Mouse (Mus musculus): ENCODE data around the gene Gsk3b. TPM values are rescaled to one million over a fixed set of nuclear protein-coding genes. Genes with fewer than 3 reads are reported as not detected.
"Not testable (repeated sequence)": the region's sequence is repeated elsewhere in the genome, so short reads cannot be mapped to it uniquely, and the experiment has no call there.

Gsk3b gene
- polyA plus RNA-seq, 2 experiments from 2014 or later = 53.4 to 61.7 TPM

DNA sequence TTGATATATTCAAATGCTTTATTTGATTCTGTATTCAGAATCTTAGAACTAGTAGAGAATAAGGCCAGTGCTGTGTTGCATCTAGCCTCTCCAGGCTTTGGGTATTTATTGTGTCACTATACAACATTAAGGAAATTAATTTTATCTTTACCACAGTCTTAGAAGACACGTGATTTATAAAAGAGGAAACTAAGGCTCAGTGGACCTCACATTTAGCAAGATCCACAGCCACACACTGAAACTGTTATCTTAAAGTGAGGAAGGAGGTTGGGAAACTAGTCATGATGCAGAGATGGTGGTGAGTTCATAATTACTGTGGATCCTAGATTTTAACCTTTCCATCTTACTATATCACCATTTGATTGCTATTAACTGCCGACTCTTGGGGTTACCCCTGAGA lies 16.7 kb downstream of the Gsk3b start:
- no peak for ATAC-seq

DNA sequence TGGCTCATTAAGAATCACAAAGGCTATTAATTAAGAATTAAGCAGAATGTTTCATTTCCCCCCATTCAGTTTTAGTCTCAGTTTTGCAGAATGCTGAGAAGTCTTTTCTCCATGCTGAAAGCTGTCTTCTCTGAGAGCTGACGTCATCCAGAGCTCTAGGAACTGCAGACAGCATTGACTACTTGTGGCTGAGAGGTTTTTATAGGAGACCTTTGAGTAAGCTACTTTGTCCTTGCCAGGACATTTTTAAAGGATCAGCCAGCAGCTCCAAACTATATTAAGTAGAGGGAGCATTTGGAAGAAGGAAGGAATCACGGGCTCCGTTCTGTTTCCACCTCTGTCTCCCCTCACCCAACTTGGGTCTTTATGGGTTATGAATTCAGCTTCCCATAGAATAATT lies 17.7 kb downstream of the Gsk3b start:
- no peak for ATAC-seq

DNA sequence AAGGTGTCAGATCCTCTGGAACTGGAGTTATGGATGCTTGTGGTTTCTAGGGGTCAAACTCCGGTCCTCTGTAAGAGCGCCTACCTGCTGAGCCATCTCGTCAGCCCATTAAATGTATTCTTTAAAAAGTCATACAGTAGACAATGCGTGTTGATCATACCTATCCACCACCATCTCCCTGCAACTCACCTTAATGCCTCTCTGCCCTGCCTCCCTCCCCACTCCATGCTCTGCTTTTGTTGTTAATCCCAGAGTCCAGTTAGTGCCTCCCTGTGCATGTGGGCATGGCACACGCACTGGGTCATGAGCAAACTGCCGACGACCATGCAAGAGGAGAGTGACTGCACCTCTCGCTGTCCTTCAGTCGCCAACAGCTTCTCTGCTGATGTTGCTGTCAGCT lies 21.2 kb downstream of the Gsk3b start:
- ATAC-seq = no peak

DNA sequence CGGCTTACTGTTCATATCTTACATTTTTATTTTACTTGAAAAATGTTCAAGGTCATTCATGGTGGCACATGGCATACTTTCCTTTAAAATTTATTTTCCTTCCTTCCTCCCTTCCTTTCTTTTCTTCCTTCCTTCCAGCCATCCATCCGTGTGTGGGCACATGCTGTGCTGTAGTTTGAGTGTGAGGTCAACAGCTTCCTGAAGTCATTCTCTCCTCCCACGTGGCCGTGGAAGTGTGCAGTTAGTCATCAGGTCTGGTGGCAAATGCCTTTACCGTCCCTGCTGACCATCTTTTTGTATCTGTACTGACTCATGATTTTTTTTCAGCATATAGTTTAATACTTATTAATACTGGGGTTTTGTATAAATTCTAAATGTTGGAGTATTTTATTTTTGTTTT lies 21.8 kb downstream of the Gsk3b start:
- ATAC-seq = no peak

DNA sequence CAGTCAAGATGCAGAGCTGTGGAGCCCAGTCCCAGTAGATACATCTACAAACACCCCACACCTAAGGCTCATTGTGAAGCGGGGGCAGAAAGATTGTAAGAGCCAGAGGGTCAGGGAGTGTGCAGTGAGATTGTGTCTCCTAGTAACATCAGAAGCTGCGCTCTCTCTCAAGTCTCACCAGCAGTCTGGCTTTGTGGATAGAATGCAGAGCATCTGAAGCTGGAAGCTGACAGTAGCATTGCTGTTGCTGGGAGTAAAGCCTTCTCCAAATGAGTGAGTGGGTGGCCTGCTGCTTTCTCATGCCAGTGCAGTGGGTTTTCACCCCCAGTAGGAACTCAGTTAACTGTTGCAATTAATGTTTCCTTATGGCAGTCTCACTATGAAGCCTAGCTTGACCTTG lies 25.3 kb downstream of the Gsk3b start:
- ATAC-seq = no peak

DNA sequence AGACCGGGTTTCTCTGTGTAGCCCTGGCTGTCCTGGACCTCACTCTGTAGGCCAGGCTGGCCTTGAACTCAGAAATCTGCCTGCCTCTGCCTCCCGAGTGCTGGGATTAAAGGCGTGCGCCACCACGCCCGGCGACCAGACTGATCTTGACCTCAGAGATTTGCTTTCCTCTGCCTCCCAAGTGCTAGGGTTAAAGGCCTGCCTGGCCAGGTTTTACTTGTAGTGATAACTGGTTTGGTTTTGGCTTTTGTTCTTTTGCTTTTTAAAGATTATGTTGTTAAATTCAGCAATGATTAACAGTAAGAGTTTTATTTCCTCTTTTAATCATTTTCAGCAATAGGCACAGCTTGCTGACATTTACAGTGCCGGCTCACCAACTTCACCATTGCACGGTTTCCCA lies 29.1 kb downstream of the Gsk3b start:
- ATAC-seq = not testable (repeated sequence)

DNA sequence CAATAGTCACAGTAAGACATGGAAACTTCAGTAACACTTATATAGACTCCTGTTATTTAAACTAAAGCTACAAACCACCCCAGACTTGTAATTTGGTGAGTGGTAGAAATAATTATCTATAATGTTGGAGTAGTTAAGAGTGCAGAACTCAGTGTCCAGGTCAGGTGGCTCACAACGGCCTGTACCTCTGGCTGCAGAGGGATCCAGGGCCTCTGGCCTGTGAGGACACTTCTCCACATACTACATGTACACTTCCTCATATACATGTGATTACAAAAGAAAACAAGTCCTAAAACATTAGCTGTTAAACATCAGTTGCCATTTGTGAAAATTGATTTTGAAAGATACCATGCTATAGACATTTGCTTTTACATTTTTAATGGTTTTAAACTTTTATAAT lies 29.9 kb downstream of the Gsk3b start:
- no peak for ATAC-seq

DNA sequence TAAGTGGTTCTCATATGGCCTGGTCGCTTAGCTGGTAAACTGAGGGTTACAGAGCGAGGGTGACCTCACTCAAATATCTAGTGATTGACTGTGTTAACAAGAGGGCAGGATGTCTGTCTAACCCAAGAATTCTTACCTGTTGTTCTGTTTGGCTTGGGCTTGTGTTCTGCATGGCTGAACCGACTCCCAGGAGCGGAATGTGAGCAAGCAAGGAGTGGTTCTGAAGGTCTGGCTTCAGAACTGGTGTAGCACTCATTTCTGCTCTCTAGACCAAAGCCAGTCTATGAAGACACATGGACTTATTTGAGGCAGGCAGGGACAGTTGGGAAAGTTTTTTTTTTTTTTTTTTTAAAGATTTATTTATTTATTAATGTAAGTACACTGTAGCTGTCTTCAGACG lies 30.5 kb downstream of the Gsk3b start:
- no peak for ATAC-seq

DNA sequence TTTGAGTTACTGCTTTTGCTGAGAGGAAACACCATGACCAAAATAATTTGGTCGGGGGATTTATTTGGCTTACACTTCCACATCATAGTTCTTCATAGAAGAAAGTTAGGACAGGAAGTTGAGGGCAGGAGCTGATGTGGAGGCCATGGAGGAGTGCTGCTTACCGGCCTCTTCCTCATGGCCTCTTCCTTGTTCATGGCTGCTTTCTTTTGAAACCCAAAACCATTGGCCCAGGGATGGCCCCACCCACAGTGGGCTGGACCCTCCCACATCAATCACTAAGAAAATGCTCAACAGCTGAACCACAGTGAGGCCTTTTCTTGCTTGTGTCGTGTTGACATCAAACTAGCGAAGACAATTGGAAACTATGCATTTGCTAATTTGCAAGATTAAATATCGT lies 40.4 kb downstream of the Gsk3b start:
- ATAC-seq = peak; percentile 24

DNA sequence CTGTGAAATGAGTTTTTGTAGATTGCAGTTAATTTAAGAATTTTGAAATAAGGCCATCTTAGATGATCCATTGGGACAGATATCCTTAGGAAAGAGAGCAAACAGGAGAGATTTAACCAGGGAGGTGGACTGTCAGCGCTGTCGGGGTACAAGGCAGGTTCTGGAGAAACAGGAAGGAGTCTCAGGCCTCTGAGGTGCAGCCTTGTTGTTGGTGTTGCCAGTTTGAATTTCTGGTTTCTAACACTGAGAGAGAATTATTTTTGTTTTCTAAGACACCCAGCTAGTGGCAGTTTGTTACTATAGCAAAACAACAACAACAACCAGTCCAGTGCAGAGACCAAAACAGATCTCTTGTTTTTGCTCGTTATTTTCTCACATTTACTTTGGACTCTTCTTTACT lies 42.2 kb downstream of the Gsk3b start:
- ATAC-seq = peak; percentile 28

DNA sequence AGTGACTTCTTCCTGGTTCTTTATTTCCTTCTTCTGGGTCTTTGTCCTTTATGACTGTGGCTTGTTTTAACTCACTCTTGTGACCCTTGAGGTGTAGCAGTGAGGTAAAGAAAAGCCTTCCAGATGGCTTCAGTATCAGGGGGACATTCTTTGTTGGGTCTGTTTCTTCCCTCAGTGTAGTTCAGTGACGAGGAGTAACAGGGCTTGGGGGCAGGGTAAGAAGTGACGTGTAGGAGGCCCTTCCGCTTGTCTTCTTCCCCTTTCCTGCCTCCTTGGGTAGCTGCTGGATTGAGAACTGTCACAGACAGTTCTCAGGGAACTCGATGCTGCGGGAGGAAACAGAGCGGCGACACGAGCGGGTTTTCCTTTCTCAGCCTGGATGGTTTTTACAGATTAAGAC lies 43.0 kb downstream of the Gsk3b start:
- ATAC-seq = peak; percentile 87

DNA sequence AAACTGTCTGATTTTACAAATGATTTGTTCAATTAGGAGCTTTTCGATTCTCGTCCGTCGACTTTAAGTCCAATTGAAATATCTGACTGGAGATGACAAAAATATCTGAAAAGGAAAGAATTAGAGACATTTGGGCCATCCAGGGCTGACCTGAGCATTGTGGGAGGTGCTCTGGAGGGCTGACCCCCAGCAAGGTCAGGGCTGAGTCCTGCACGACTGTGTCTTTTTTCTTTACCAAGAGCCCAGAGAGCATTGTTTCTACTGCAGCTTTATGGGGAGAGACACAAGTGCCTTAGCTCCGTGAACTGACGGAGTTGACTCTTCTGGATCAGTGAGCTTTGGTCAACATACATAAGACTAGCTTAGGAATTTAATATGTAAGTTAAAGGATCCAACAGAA lies 43.4 kb downstream of the Gsk3b start:
- ATAC-seq = no peak

DNA sequence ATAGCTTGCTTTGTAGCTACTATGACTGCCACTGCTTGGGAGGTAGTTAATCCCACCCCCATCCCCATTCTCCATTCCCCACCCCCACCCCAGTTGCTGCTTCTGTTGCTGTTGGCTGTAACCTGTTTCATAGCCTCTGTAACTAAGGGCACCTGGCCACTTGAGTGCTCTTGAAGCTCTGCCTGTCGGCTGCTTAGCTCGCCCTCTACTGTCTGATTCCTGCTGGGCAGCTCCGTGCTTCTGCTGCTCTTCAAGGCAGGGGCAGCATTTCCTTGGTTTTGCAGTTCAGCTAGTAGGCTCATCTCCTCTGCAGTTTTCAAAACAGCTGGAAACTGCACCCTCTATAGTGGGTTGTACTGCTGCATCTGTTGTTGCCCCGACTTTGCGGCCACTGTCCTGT lies 48.5 kb downstream of the Gsk3b start:
- peak; percentile 54 for ATAC-seq

DNA sequence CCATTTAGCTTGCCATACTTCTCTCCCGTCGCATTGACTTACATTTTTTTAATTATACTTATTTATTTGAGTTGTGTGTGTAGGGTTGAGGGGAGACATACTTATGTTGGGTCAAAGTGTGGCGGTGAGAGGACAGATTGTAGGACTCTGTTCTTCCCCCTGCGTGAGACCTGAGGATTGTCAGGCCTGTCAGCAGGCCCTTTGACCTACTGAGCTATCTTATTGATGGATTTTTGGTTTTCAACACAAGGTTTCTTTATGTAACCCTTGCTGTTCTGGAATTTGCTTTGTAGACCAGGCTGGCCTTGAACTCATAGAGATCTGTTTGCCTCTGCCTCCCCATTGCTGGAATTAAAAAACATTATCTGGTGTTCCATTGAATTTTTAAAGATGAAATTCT lies 56.1 kb downstream of the Gsk3b start:
- no peak for ATAC-seq

DNA sequence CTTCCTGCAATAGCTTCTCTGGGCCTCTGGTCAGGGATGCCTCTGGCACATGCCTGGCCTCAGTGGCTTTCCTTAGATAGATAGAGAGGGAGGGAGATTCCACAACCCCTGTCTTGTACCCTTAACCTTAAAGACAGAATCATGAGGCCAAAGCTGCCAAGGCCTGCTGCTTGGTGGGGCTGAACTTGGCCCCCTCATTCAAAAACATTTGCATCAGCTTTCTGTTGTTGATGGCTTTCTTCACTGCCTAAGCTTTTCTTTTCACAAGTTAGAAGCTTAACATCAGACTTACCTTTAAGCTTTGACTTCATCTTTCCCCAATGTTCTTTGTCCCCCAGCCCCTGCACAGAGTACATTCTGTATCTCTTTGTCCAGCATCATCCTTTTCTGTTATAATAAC lies 61.8 kb downstream of the Gsk3b start:
- no peak for ATAC-seq

DNA sequence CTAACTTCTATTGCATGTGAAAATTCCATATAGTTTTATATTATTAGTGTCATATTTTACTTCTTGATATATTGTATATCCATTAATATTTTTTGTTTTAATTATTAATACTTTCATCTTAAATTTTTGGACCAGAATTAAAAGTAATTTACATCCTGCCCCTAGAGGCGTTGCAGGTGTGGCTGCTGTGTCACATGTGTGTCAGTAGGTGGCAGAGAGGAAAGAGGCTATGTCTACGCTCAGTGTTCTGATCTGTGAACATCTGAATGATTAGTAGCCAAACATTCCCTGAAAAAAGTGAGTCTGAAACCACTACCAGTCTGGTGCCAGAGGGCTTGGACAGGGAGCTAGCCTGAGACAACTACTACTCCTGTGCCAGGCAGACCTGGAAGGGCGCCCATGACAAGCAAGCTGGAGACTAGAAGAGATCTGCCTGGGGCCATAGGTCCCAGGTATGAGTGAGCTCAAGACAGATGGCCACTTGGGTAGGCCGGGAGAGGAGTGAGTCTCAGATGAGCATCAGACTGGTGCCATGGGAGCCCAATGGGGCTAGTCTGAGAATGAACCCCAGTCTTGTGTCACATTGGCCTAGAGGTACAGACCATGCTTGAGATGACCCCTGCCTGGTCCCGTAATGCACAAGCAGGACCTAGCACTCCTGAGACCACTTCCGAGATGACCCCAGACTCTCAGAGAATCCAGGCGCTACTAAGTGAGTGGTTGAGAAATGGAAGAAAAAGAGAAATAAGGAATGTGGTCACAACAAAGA lies 69.2 kb downstream of the Gsk3b start:
- no peak for ATAC-seq

DNA sequence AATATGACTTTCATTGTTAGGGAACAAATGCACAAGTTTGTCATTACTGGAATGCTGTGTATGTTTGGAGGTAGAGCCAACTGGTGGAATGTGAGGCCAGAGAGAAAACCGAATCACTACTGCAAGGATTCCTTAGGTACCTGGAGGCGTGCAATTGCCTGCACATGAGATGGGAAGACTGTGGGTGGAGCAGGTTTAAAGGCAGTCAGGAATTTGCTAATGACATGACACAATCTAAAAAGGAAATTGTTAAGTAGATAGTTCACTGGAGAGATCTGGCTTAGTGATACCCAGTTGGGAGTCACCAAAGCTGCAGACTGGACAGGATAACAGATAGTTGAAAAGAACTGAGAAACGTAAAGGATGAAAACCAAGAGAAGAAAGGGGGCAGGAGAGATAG lies 73.2 kb downstream of the Gsk3b start:
- ATAC-seq = no peak

DNA sequence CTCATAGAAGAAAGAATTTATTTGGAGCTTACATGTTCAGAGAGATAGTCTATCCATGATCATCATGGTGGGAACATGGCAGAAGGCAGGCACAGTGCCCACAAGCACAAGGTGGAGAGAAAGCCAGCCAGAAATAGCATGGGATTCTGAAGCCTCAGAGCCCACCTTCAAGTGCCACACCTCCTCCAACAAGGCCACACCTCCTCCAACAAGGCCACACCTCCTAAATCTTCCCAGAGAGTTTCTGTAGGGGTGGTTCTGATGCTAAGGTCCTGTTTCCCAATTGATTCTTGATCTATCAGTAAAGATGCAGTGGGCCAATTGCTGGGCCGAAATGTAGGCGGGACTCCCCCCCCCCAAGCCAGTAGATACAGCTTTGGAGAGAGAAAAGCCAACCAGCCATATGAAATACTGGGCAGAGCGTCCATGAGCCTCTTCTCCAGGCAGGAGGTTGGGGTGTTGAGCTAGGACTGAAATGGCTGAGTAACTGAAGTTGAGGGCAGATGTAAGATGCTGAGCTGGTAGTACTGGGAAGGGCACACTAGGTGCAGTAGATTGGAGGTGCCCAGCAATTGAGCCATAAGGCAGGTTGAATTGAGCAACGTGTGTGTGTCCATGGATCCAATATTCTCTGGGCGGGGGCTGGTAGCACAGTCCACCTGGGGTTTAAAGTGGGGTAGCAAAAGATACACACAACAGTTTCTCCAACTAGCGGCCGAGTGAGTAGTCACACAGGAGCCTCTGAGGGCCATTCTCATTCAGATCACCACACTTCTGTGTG lies 76.2 kb downstream of the Gsk3b start:
- no peak for ATAC-seq

DNA sequence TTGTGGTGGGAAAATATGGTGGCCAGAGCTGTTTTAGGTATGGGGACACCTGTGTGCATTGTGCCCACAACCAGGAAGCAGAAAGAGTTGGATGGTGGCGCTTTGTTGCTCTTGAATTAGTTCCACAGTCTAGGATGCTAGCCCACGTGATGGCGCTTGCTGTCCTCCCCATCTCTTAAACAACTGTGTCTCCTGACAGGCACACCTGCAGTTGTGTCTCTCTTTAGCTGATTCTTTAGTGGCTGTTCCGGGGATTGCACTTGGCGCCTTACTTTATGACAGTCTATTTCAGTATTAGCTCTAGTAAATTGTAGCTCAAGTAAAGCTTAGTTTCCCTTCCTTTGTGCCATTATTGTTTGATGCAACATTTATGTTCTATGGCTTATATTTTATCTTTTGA lies 80.2 kb downstream of the Gsk3b start:
- ATAC-seq = no peak

DNA sequence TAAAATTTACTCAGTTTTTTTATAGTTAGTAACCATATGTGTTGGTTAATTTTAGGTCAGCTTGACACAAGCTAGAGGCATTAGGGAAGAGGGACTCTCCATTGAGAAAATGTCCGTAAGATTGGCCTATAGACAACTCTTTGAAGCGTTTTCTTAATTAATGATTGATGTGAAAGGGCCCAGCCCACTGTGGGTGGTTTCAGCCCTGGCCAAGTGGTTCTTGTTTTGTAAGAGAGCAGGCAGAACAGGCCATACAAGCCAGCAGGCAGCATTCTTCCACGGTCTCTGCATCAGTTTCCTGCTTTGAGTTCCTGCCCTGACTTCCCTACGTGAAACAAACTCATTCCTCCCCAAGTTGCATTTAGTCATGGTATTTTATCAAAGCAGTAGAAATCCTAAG lies 90.3 kb downstream of the Gsk3b start:
- no peak for ATAC-seq

DNA sequence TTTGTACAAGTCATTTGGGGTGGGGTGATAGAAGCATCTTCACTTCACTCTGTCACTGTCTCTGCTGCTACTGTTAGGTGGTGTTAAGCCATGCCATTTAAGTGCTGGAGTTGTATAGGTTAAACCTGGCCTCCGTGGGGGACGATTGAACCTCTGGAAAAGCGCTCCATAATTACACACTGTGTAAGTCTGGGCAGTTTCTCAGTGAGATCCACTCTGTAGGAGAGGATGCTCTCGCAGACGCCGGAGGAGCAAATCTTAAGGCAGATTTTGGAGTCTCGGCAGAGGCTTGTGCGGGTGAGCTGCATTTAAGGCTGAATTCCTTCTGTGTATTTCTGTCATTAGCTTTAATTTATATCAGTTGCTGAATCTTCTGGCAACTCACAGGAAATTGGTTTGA lies 92.6 kb downstream of the Gsk3b start:
- ATAC-seq = no peak

DNA sequence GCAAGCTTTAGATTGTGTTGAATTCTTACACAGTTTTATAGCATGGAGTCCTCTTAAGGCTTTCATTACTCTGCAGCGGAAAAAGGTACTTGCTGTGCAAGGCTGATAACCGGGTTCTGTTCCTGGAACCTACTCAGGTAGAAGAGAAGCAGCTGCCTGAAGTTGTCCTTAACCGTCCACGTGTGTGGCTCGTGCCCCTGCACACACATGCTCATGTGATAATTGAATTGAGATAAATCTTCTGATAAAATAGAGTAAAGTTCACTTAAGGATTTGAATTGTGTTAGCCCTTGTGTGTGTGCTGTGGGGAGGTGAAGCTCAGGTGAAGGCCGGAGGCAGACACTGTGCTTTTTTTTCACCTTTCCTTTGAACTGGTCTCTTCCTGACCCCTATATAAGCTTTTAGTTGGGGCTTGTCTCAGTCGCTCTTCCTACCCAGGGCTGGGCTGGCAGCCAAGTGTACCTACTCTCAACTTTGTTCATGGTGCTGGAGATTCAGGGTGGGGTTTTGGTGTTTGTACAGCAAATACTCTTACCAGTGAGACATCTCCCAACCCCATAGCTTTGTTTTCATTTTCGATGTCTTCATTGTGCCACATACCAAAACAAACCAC lies 96.0 kb downstream of the Gsk3b start:
- no peak for ATAC-seq

DNA sequence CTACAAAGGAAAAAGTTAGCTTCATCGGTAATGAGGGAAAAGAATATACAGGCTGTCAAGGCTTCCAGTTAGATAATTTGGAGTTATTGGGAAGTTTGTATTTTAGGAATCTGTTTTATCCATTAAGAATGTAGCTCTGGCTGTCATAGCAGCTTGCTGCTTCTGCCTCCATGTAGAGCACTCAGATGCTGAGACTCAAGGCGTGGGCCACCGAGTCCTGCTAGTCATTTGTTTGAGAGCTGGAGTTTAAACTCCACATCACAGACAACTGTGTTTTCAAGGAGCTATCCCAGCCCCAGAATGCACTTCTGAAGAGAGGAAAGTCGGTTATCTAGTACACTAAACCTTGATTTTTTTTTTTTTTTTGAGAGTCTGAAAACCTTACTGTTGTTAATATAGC lies 101.2 kb downstream of the Gsk3b start:
- ATAC-seq = no peak

DNA sequence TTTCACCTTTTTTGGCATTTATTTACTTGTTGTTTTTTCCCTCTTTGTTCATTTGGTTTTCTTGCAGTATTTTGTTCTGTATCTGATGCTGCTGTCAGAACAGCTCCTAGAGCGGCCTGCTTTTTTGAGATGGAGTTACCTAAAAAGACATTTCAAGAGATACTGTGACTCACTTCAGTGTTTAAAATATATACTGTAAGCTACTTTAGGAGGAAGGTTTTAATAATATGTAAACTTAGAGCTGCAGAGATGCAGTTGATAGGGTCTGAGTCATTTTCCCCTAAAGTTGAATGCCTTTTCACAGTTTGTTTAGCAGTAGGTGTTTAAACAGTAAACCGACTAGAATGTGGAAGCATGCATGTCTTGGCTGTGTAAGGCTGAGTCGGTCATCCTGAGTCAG lies 101.7 kb downstream of the Gsk3b start:
- no peak for ATAC-seq

Data from CD4-positive, CD25-positive, alpha-beta regulatory T cell, adult 4 months (primary cell).